Mouse (Mus musculus) heart, postnatal 25 days (tissue): ENCODE data around the gene Gpatch2. TPM values are rescaled to one million over a fixed set of nuclear protein-coding genes. Genes with fewer than 3 reads are reported as not detected.

Experiments
- DNase-seq: peaks from one replicate; pipeline ENCODE4 v3.0.0; 2022; ENCODE audit warnings: low spot score
- intact Hi-C: fragments of 180-260 bp; cut with DNase I; formaldehyde crosslinking; loops from one replicate; pipeline ENCODE4 v1.15.1; 2025
- total RNA-seq, 2 experiments: library from RNA; stranded (reverse); gene quantifications; 2 replicates each; pipeline ENCODE4 v1.2.3; 2021

Gene Gpatch2
- total RNA-seq, 2 experiments from 2014 or later = 8.8 to 11.0 TPM

DNA sequence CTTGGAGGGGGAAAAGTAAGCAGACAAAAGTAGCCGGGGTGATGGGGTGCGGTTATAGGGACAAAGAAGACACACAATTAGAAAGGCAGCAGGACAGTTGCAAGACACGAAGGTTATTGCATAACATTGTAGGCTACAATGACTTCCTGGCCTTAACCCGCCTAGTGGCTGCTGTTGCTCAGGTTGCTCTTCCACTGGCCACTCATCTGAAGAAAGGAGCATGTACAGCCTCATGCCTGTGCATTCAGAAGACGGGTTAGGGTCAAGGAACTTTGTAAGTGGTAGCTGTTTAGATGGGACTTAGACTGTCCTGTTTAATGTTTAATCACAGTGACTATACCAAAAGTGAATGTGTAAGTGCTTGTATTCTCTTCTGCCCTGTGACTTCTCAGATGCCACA lies 26.0 kb downstream of the Gpatch2 start:
- intact Hi-C loops = no loop called here
- no peak for DNase-seq

DNA sequence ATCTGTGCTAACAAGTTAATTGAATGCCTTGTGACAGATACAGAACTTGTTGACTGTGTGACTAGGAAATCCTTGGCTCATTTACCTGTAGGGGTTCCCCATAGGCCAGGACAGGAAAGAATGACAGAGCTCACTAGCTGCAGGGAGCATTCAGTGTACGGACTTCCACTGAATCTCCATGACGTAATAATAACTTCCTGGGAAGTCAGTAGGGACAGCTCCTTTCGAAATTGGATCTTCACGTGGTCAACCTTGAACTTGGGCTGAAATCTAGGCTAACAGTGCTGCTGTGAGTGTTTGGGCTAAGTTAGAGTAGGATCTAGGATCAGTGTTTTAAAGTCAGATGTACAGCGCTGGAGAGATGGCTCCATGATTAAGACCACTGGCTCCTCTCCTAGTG lies 29.4 kb downstream of the Gpatch2 start:
- intact Hi-C loops = no loop called here
- no peak for DNase-seq

DNA sequence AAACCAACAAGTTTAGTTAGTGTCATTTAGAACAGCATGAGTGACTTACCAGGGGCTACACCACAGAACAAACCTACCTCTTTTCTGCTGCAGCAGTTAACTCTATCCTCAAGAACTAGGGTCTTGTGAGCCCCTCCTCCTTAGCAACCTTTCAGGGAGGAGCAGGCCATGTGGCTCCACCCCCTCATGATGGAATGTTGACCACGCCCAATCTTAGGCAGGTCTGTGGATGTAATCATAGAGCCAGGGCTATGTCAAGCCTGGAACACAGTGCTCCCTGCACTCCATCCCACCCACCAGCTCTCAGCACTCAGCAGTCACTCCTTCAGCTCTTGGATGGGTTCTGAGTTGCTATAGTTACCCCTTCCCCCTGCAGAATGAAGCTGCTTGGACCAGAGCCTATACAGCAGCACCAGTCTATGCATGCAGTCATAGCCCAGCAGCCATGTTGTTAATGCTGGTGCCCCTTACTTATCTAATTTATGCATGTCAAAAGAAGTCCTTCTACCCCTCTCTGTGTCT lies 35.5 kb downstream of the Gpatch2 start:
- no peak for DNase-seq
- intact Hi-C loops = no loop called here

DNA sequence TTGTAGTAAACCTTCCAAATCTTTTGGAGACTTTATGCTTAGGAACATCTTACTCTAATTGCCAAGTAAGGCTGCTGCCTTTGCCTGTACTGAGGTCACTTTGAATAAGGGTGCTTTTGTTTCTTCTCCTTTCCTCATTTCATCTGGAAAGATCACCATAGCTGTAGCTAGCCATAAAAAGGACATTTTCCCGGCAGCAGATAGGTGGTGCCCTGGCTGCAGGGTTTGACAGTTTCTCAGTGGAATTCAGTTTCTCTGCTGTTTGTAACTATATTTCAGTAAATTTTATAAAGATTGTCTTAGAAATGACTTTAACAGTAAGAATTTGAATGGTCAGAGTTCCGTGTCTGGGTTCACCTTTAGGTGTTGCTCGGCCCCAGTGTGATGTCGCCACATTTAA lies 43.4 kb downstream of the Gpatch2 start:
- intact Hi-C loops = no loop called here
- no peak for DNase-seq

DNA sequence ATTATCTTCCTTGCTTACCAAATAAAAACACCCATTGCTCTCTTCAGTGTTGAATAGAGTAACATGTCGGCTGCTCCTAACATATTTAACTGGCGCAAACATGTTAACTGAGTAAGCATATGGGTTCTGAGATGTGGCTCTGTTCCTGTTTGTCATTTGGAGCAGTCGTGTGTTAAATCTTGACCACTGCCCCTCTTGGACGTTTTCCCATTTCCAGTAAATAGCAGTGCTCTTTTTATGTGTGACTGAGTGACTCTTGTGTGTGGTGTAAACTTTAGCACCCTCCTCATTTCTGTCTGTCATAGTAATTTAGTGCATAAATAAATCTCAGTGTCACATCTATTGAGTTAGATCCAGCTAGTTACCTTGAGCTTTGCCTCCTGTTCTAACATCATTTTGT lies 52.3 kb downstream of the Gpatch2 start:
- intact Hi-C loops = no loop called here
- DNase-seq = no peak

DNA sequence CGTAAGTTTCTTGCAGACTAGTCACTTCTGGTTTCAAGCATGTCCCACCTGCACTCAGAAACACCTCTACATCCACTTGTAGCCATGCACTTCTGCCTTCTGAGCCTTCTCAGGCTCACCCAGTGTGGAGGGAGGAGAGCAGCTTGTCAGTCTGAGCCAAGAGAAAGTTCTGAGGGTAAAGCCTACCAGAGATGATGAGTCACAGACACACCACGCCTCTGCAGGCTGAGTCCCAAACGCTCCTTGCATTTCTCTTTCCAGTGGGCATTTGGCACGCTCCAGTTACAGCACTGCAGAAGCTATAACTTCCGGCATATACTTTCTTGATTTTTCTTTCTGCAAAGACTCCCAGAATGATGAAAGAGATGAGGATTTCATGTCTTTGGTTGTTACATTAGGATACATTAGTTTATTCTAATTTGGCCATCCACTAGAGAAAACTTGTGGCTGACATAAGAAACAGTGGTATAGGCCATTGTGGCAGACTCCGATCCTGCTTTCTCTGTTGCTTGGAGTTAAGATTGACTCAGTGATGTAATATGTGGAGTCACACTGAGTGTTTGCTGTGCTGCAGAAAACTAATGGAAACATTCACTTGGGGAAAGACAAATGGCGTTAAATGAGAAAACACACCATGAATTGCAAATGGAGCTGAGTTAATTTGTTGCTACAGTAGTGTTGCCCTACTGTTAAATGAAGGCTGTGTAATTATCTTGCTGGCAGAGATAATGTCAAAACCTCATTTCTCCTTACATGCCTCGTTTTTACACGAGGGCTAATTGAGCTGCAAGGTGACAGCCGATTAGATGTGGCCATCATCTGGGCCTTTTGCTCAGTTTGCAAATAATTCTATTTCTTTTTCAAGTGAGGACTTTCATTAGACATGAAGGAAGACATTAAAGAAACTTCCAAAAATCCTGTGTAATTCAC lies 55.3 kb downstream of the Gpatch2 start:
- intact Hi-C loops = no loop called here
- no peak for DNase-seq

DNA sequence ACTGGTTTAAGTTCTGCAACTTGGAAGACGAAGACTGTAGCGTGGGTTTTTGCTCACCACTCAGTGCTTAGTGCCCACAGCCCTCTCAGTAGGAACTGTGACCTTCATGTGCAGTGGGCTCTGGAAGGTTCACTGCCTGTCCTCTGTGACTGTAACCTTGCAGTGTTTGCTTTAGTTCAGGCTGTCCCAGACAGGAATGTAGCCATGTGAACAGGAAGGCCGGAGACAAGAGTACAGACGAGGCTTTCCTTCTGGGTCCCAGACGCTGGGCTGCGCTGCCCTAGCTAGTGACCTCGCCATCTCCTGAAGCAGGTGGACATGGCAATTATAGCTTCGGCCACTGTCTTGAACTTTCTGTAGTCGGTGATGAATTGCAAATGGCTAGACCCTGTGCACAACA lies 62.0 kb downstream of the Gpatch2 start:
- DNase-seq = no peak
- intact Hi-C loops = no loop called here

DNA sequence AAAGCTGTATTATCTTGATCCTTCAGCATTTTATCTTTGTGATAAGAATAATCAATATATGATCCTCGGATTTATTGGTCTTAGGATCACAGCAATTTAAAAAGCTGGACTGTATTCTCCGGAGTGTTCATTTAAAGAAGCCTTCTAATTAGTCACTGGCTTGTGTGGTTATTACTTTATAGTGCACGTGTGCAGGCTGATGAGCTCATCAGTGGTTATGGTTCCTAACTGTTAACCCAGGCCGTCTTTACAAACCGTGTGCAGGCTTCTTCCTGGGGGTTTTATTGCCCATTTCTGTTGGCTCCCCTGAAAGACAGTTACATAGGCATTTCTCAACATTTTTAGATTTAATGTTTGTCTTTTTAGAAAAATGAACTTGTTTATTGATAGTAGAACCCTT lies 63.2 kb downstream of the Gpatch2 start:
- DNase-seq = no peak
- intact Hi-C loops = no loop called here

DNA sequence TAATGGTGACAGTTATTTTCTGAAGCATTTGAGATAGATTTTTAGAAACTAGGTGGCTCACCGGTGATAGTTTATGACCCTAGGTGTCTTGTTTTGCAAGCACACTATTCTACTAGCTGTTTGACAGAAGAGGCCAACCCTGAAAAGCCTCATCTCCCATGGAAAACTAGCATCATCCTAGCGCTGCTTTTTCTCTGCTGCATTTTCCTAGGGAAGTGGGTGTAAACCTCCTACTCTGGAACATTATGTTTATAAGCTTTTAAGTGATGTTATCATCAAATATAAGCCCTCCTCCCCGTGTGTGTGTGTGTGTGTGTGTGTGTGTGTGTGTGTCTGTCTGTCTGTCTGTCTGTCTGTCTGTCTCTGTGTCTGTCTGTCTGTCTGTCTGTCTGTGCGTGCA lies 64.5 kb downstream of the Gpatch2 start:
- no peak for DNase-seq
- intact Hi-C loops = no loop called here

DNA sequence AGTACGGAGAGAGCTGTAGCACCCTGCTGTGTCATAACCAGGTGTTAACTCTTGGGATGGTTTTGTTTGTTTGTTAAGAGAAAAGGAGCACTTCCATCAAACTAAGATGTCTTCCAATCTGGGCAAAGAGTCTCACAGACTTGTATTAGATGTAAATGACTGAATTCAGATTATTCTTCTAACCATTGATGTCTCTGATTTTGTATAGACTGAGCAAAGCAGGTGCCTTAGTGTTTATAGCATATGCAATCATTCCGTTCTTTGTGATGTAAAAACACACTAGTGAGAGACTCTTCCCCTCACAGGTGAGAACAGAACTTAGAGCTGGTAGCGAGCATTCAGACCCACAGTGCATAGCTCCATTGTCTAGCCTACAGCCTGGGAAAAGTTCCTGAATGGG lies 67.0 kb downstream of the Gpatch2 start:
- DNase-seq = no peak

DNA sequence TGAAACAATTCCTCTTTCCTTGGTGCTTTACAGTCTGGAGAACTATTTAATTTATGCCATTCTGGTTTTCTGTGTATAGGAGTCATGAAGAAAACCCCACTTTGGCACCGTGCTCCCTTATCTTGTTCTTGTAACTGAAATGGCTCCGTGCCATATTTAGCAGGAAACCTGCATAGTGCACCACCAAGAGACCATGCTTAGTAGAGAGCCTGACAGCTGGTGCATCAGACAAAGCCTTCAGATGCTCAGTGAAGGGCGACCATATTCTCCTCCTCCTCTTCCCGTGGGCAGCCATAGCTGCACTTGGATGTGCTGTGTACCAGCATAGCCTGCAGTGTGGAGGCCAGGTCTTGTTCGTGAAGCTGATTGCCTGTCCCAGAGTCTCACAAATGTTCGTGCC lies 67.5 kb downstream of the Gpatch2 start:
- intact Hi-C loops = no loop called here
- DNase-seq = no peak

More for the DNA sequence above, 67.0 kb downstream of the Gpatch2 start:
- intact Hi-C loops = no loop called here

DNA sequence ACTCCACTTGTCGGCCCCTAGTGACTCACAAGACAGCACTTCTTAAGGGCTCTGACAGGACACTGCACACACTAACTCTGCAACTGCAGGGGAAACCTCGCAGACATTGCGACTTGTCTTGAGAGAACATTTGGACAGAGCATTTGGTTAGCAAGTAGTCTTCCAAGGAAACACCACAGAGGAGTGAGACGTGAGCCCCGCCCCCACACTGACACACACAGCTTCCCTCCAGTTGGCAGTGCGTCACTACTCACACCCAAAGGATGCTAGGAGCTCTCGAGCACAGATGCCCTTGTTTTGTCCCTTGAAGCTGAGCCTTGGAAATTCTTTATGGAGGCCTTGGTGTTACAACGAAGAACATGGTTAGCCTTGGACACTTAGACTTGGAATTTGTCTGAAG lies 70.4 kb downstream of the Gpatch2 start:
- intact Hi-C loops = no loop called here
- no peak for DNase-seq

DNA sequence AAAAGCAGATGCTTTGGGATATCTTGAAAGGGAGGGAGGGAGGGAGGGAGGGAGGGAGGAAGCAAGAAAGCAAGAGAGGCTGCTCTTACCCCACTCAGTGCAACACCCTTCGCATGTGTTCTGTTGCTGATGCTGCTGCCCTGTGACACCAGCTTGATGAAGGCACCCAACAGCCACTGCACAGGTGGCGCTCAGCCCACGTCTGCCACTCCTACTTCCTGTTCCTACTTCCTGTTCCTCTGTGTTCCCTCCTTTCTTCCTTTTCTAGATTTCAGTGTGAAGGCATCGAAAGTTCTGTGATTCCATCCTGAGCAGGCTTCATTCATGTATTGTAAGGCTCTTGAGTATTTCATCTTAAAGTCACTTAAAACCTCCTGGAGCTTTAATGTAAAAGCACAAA lies 71.1 kb downstream of the Gpatch2 start:
- intact Hi-C loops = no loop called here
- no peak for DNase-seq

DNA sequence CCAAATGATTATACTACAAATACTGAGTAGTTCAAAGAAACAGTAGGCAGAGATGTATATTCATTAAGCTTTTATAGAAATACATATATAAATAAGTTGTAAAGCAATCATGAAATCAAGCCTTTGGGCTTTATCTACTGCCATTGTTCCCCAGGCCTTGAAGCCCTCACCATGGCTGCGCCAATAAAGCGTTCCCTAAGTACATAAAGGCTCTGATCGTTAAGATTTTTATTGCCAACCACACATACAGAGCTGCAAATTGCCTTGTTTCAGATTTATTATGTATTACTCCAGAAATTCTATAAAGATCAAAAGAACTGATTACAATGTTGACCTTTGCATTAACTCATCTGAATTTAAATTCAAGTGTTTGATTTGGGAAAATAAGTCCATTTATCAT lies 71.6 kb downstream of the Gpatch2 start:
- intact Hi-C loops = no loop called here
- no peak for DNase-seq

DNA sequence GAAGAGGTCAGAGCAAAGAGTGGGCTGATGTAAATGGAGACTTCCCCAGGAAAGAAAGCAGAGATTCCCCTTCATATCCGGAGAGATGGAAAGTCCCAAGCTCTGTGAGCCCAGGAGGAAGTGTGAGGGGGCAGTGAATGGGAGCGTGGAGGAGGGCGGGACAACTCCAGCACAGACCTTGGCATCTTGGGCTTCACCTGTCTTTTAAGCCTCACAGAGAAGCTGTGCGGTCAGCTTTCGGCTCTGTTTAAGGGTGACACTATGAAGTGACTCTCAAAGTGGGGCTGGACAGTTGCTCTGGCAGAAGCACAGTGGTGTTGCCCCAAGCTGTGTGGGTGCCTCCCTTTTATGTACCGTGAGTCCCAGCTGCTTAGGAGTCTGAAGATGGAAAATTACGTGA lies 74.9 kb downstream of the Gpatch2 start:
- no peak for DNase-seq
- intact Hi-C loops = no loop called here

DNA sequence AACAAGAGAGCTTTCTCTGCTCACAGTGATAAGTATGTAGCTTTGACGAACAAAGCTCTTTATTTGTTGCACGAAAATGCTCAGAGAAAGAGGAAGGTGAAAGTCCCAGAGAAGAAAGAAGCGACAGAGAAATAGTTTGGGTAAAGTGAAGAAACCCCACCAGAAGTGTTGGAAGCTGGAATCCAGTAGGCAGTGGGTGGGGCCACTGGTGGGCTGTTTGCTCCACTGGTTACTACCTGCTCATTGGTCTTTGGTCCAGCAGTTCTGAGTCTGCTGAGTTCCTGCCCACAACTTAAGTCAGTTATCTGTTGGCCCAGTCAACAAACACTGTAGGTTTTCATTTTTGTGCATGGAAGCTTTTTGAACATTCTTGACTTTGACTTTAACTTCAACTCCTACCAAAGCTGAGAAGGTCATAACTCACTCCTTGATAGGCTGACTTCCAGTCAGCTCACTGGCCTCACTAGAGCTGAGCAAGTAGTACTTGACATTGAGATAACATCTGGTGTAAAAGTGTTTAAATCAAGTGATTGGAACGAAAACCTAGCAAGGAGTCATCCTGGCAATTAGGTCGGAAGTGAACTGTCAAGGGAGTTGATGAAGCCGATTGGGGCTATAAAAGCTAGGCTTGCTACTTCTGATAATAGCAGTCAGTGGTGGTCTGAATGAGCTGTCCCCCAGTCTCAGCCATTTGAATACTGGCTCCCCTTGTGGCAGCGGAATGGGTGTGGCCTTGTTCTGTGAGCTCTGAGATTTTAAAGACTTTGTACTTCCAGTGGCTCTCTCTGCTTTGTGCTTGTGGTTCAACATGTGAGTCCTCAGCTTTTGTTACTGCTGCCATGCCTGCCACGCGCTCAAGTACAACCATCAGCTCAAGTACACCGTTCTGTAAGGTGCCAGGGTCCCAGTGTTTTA lies 76.4 kb downstream of the Gpatch2 start:
- no peak for DNase-seq
- intact Hi-C loops = no loop called here

DNA sequence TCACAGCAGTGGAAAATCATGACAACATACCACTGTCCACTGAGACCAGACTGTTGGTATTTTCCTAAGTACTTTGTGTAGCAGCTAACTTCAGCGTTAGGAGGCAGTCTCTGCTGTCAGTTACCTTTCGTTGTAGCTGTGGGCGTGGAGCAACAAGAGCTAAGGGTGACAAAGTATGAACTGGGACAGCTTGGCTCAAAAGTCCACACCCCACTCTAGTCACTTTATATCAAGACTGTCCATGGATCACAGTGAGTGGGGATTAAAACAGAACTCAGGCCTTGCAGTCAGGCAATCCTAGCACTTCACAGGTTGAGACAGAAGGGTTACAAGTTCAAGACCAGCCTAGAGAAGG lies 77.1 kb downstream of the Gpatch2 start:
- intact Hi-C loops = no loop called here
- no peak for DNase-seq

DNA sequence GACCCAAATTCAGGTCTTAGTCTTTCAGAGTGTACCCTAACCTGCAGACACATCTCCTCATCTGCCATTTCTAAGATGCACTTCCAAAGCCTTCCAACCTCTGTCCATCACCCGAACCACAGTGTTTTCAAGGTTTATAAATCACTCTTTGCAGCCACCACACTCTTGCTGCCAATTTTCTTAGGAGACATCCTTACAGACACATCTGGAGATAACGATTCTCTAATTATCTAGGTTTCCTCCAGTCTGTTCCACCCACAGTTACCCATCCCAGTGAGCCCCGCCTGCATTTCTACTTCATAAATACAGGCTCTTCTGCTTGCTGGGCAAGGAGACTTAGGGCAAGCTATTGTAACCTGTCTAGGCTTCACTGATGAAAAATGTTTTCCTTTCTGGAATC lies 77.9 kb downstream of the Gpatch2 start:
- no peak for DNase-seq
- intact Hi-C loops = no loop called here

DNA sequence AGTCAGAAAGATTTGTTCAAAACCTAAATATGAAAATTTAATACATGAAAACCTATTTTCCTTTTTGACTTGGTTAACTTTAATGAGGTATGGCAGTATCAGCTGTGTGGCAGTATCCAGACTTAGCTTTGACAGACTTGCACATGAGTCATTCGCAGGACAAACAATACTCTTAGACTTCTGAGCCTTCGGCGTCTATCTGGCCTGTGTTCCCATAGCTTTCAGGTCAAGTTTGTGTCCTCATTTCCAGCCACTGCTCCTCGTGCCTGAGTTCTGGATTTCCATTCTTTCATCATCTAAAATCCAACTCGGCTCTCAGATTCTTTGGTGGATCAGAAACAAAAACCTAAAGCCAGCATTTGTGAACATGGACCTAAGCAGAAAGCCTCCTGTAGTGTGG lies 79.2 kb downstream of the Gpatch2 start:
- DNase-seq = no peak
- intact Hi-C loops = no loop called here

DNA sequence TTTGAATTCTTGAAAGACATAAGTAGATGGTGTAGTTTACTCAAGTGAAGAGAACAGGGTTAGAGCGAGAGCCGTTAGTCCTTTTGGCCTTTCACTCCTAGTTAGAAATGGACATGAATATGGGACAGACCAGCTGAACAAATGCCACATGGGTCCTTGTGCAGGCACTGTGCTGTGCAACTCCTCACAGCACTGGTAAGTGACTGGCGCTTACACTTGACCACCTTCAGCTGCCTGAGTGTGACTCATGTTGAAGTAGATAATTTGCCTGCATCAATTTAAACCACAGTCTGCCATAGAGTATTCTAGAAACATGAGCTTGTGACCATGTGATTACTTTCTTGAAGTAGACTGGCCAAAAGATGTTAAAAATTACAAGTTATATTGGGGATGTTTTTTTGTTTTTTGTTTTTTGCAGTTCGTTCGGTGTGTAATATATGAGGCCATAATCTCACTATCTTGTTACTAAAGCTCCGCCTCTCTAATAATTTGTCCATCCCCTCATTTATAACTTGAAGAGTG lies 79.8 kb downstream of the Gpatch2 start:
- no peak for DNase-seq
- intact Hi-C loops = no loop called here

DNA sequence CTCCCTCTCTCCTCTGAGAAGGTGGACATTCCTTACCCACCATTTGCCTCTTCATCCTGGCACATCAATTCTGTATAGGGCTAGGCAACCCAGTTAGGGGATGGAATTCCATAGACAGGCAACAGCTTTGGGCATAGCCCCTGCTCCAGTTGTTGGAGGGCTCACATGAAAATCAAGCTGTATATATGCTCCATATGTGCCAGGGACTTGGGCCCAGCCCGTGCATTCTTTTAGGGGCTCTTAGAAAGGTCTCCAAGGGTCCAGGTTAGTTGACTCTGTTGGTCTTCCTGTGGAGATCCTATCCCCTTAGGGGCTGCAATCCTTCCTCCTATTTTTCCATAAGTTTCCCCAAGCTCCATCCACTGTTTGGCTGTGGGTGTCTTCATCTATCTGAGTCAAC lies 80.4 kb downstream of the Gpatch2 start:
- no peak for DNase-seq
- intact Hi-C loops = no loop called here
